Mouse (Mus musculus) stomach, postnatal 0 days (tissue): ENCODE results near the gene Olfr132.

Experiments used
- CTCF ChIP-seq: IDR thresholded peaks from 2 replicates; pipeline ENCODE4 v1.5.1; 2016; ENCODE audit warnings: antibody characterized with exemption, low read depth, mild to moderate bottlenecking, moderate library complexity
- EP300 ChIP-seq: optimal IDR thresholded peaks from 2 replicates; pipeline ENCODE3; 2016; ENCODE audit warnings: antibody characterized with exemption

DNA sequence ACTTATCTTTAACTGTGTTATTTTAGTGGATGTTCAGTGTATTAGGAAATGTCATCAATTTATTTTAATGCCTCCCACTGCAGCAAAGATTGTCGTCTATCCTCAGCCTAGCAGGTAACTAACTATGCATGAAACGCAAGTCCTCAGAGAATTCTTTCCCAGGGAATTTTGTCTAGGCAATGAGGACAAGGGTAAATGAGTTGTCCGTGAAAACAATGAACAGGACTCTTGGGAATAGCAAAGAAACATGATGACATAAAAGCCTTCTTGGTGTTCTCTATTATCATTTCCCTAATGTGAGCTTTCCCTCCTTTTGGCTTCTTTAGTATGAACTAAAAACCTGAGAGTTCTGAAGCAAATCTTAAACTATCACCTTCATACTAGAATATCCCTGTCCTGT lies 36.8 kb upstream of the Olfr132 start, which contains the start of gene Olfr134:
- TF ChIP-seq CTCF (no peak), EP300 (no peak)
